Mouse (Mus musculus) heart, adult 2 months (tissue): ENCODE data around the gene Arsg. TPM values are rescaled to one million over a fixed set of nuclear protein-coding genes. Genes with fewer than 3 reads are reported as not detected.
"Not testable (repeated sequence)": the region's sequence is repeated elsewhere in the genome, so short reads cannot be mapped to it uniquely, and the experiment has no call there.

Experiments
- DNase-seq, 2 experiments: peaks; one replicate each; pipeline ENCODE4 v3.0.0; 2021
- H3K27ac ChIP-seq: fragments of 200-600 bp; 2 replicates; pipeline ENCODE4 v1.8.1; 2022
- H3K27me3 ChIP-seq: fragments of 200-500 bp; 2 replicates; pipeline ENCODE4 v1.6.1; 2012; ENCODE audit warnings: mild to moderate bottlenecking, low read length, inconsistent platforms, mixed read lengths; ENCODE audit not compliant: control insufficient read depth, insufficient read depth
- H3K36me3 ChIP-seq: fragments of 200-500 bp; 2 replicates; pipeline ENCODE4 v1.6.1; 2012; ENCODE audit warnings: low read length, inconsistent platforms; ENCODE audit not compliant: control insufficient read depth, insufficient read depth
- H3K4me1 ChIP-seq: fragments of 200-500 bp; 2 replicates; pipeline ENCODE4 v1.6.1; 2011; ENCODE audit warnings: low read length; ENCODE audit not compliant: control insufficient read depth, insufficient read depth
- H3K4me3 ChIP-seq: fragments of 200-600 bp; 2 replicates; pipeline ENCODE4 v1.8.1; 2022
- H3K79me2 ChIP-seq: fragments of 200-500 bp; replicated peaks from 2 replicates; pipeline ENCODE4 v1.6.1; 2012; ENCODE audit warnings: mild to moderate bottlenecking, inconsistent platforms, low read length, moderate library complexity, mixed read lengths; ENCODE audit not compliant: control insufficient read depth, insufficient read depth
- H3K9ac ChIP-seq: fragments of 200-500 bp; 2 replicates; pipeline ENCODE4 v1.6.1; 2012; ENCODE audit warnings: low read depth, mild to moderate bottlenecking, control low read depth, inconsistent platforms, low read length, mixed read lengths
- CTCF ChIP-seq: fragments of 200-600 bp; IDR thresholded peaks from 2 replicates; pipeline ENCODE4 v1.8.1; 2022; ENCODE audit warnings: antibody characterized with exemption, mild to moderate bottlenecking, moderate library complexity
- EP300 ChIP-seq: fragments of 200-500 bp; IDR thresholded peaks from 2 replicates; pipeline ENCODE4 v1.6.1; 2011; ENCODE audit warnings: low read depth, low read length, control low read depth; ENCODE audit not compliant: insufficient read depth
- POLR2A ChIP-seq: fragments of 200-500 bp; IDR thresholded peaks from 2 replicates; pipeline ENCODE4 v1.6.1; 2011; ENCODE audit warnings: mild to moderate bottlenecking, low read depth, low read length, control low read depth; ENCODE audit not compliant: insufficient read depth
- WGBS: fragments of 180-500 bp; shearing (Covaris S2); methylation state at CpG from one replicate; pipeline ENCODE4 v1.1.7; 2018; 5-methylcytosine and 5-hydroxymethylcytosine counted together
- intact Hi-C: fragments of 180-260 bp; cut with DNase I; formaldehyde crosslinking; loops from one replicate; pipeline ENCODE4 v1.15.1; 2025
- polyA plus RNA-seq: library from polyadenylated mRNA; depleted of rRNA; stranded (reverse); fragments of >200 nt; gene quantifications from 2 replicates; pipeline ENCODE4 v1.2.3, GENCODE M21; 2012
- total RNA-seq, 2 experiments: library from RNA; stranded (reverse); gene quantifications; 2 replicates each; pipeline ENCODE4 v1.2.3; 2021

The Arsg gene
- total and polyA plus RNA-seq, 3 experiments, result 1.2 to 1.5 (median 1.3) TPM

DNA sequence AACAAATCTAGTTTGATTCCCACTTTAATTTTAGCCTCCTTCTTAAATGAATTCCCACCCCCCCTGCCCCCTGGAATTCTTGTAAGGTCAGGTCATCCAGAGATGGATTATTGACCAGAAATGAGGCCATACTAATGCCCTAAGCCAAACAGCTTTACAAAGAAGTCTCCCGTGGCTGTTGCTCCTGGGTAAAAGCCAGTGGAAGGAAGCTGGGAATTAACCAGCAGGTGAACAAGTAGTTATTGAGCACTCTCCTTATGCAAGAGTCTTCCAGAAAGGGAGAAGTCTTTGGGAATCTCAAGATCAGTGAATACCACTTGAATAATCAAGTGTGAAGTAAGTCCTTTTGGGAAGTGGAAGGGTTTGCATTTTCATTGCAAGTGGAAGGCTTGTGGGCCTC is 13.9 kb downstream of the Arsg start:
- Histone ChIP-seq H3K4me3 (no peak overlapping the region), H3K4me1 (no peaks in the 10 kb centered on the region), H3K27ac (no peak overlapping the region), H3K79me2 (no peaks in the 10 kb centered on the region), H3K36me3 (no peaks in the 10 kb centered on the region), H3K27me3 (no peaks in the 10 kb centered on the region), H3K9ac (no peak overlapping the region)
- TF ChIP-seq EP300 (no peak), CTCF (no peak), POLR2A (no peak)
- intact Hi-C loops, result no loop called here
- no peak for DNase-seq
- 57% methylated on average over 1 of the region's 1 CpGs for WGBS

DNA sequence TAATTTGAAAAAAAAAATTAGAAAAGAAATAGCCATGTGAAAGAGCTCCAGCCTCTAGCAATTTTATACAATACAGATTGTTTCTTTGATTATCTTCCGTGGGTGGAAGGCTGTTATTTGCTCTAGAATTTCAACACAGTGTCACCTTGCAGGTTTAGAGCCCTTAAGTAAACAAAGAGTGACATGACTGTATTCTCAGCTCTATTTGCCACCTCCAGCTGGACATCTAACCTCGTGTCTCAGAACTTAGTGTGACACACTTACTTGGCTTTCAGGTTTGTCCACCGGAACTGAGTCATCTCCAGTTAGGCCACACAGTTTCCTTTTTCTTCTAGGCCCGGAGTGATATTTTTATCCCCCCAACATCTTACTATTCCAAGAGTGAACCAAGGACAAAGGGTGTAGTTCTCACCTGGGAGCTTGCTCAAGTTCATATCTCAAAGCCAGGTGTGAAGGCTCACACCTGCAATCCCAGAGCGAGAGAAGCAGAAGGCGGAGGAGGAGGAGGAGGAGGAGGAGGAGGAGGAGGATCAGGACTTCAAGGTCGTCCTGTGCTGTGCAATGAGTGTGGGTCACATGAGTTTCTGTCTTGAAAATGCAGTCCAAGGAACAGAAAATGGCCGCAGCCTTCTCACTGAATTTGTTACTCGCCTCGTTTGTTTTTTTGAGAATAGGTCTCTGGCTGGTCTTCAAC is 15.0 kb downstream of the Arsg start:
- Histone ChIP-seq H3K27ac (no peak overlapping the region), H3K4me3 (no peak overlapping the region), H3K27me3 (no peaks in the 10 kb centered on the region), H3K4me1 (no peaks in the 10 kb centered on the region), H3K36me3 (no peaks in the 10 kb centered on the region), H3K79me2 (no peaks in the 10 kb centered on the region), H3K9ac (no peak overlapping the region)
- no peak for DNase-seq
- TF ChIP-seq CTCF (no peak), EP300 (no peak), POLR2A (no peak)
- WGBS, result 75% methylated on average over 10 of the region's 10 CpGs
- intact Hi-C loops, result no loop called here

DNA sequence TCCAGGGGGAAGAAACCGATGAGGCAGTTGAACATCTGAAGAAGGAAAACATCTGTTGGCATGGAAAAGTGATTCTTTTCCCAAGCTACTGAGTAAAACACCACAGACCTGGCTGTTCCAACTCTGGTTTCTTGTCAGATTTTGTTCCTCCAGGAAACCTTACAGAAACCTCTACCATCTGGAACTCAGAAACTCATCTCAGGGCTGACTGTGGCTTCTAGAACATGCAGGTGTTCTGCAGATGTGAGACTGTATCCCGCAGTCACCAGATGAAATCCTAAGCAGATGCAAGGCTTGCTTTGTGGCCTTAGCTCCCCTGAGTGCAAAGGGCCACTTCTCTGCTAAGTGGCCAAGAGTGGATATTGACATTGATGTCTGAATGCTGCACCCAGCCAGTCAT is 16.6 kb downstream of the Arsg start:
- H3K4me1 ChIP-seq, result no peaks in the 10 kb centered on the region; the same call in 1 of the 2 replicates
- H3K4me3 ChIP-seq, result no peak overlapping the region
- H3K79me2 ChIP-seq, result no peaks in the 10 kb centered on the region
- no peaks in the 10 kb centered on the region for H3K36me3 ChIP-seq
- H3K9ac ChIP-seq, result no peak overlapping the region
- 74% methylated on average over 2 of the region's 2 CpGs for WGBS
- TF ChIP-seq CTCF, result no peak
- no peak for TF ChIP-seq EP300
- no peak for TF ChIP-seq POLR2A
- no peak for DNase-seq
- no peak overlapping the region for H3K27ac ChIP-seq
- intact Hi-C loops, result loop anchor here (5.0 kb wide), 1 partner anchor 42 kb away; no protein-coding TSS in a partner anchor
- no peaks in the 10 kb centered on the region for H3K27me3 ChIP-seq

DNA sequence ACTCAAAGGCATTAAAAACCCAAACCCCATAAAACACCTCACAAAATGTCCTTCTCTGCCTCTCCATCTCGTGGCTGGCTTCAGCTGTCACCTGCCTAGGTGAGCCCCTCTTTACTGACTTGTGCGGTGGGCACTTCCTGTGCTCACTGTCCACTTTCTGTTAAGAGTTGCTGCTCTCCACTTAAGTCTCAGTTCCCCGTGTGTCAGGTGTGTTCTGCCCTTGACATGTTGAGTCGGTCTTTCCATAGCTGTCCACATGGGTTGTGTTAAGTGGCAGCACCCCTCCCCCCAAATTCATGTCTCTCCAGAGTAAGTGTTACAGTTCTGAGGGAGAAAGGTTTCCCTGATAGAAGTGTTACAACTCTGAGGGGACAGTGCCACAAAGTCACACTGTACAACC is 18.7 kb downstream of the Arsg start:
- WGBS, result 85% methylated on average over 4 of the region's 4 CpGs
- no peaks in the 10 kb centered on the region for H3K79me2 ChIP-seq
- H3K9ac ChIP-seq, result no peak overlapping the region
- no peak overlapping the region for H3K27ac ChIP-seq
- TF ChIP-seq POLR2A (no peak), CTCF (no peak), EP300 (no peak)
- no peak overlapping the region for H3K4me3 ChIP-seq
- H3K36me3 ChIP-seq, result no peaks in the 10 kb centered on the region
- no peak for DNase-seq
- H3K27me3 ChIP-seq, result no peaks in the 10 kb centered on the region
- peaks cover 1% of the 10 kb centered on the region; the same call in 1 of the 2 replicates for H3K4me1 ChIP-seq
- intact Hi-C loops, result loop anchor here (5.0 kb wide), 1 partner anchor 45 kb away; no protein-coding TSS in a partner anchor

DNA sequence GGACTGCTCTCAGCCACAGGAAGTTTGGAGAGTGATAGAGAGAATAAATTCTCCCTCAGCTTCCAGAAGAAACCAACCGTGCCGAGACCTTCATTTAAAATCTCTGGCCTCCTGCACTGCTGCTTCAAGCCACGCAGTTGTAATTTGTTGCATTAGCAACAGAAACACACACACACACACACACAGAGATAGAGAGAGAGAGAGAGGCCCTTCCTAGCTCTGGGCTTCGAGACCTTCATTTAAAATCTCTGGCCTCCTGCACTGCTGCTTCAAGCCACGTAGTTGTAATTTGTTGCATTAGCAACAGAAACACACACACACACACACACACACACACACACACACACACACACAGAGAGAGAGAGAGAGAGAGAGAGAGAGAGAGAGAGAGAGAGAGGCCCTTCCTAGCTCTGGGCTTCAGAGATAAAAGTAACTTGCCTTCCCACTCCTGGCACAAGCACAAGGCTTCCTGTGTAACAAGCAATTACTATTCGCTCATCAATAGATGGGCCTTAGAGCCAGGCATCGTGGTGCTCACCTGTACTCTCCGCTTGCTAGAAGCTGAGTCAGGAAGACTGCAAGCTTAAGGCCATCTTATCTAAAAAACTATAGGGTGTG is 19.8 kb downstream of the Arsg start:
- not testable (repeated sequence) for H3K9ac ChIP-seq, H3K27me3 ChIP-seq, DNase-seq, H3K27ac ChIP-seq, H3K36me3 ChIP-seq, H3K79me2 ChIP-seq, H3K4me1 ChIP-seq, H3K4me3 ChIP-seq
- WGBS, result 69% methylated on average over 8 of the region's 8 CpGs
- intact Hi-C loops, result loop anchor here (5.0 kb wide), 1 partner anchor 46 kb away; no protein-coding TSS in a partner anchor
